Mouse (Mus musculus) kidney, embryonic 14.5 days (tissue): Measurements from ENCODE around the gene Igsf21. TPM values are rescaled to one million over a fixed set of nuclear protein-coding genes. Genes with fewer than 3 reads are reported as not detected.

Experiments
- ATAC-seq: fragments of 200-750 bp; cut with Nextera tagmentation; 2 replicates; pipeline ENCODE4 v1.8.0; 2017; ENCODE audit warnings: moderate number of reproducible peaks, mild to moderate bottlenecking, moderate TSS enrichment, moderate library complexity; ENCODE audit not compliant: low FRiP score, low TSS enrichment
- H3K27ac ChIP-seq: fragments of 300-500 bp; sonication (generic); 2 replicates; pipeline ENCODE4 v1.5.1; 2014; ENCODE audit warnings: low read depth, mild to moderate bottlenecking, low read length, moderate library complexity, mixed read lengths
- H3K27me3 ChIP-seq: fragments of 300-500 bp; sonication (generic); 2 replicates; pipeline ENCODE4 v1.6.1; 2014; ENCODE audit warnings: mild to moderate bottlenecking, low read length; ENCODE audit not compliant: control insufficient read depth, insufficient read depth
- H3K36me3 ChIP-seq: fragments of 300-500 bp; sonication (generic); 2 replicates; pipeline ENCODE4 v1.6.1; 2014; ENCODE audit warnings: low read length, mixed read lengths; ENCODE audit not compliant: control insufficient read depth, insufficient read depth
- H3K4me1 ChIP-seq: fragments of 300-500 bp; sonication (generic); 2 replicates; pipeline ENCODE4 v1.6.1; 2014; ENCODE audit warnings: low read length, mixed read lengths; ENCODE audit not compliant: control insufficient read depth, insufficient read depth
- H3K4me2 ChIP-seq: fragments of 300-500 bp; sonication (generic); replicated peaks from 2 replicates; pipeline ENCODE4 v1.6.1; 2014; ENCODE audit warnings: low read depth, mild to moderate bottlenecking, low read length
- H3K4me3 ChIP-seq: fragments of 300-500 bp; sonication (generic); 2 replicates; pipeline ENCODE4 v1.5.1; 2014; ENCODE audit warnings: mild to moderate bottlenecking, low read length
- H3K9ac ChIP-seq: fragments of 300-500 bp; sonication (generic); 2 replicates; pipeline ENCODE4 v1.6.1; 2014; ENCODE audit warnings: low read depth, mild to moderate bottlenecking, low read length, moderate library complexity
- H3K9me3 ChIP-seq: fragments of 300-500 bp; sonication (generic); 2 replicates; pipeline ENCODE4 v1.6.1; 2016; ENCODE audit warnings: low read length; ENCODE audit not compliant: control insufficient read depth
- WGBS: fragments of 180-500 bp; shearing (Covaris S2); extraction: QIAGEN DNeasy Blood & Tissue Kit; methylation state at CpG from one replicate; pipeline ENCODE4 v1.1.7; 2014; 5-methylcytosine and 5-hydroxymethylcytosine counted together
- polyA plus RNA-seq: library from polyadenylated mRNA; unstranded; fragments of >200 nt; fragmentation: Nextera tagmentation; extraction: Ambion mirVana; gene quantifications from 2 replicates; pipeline ENCODE4 v1.2.1, GENCODE M21; 2014

Gene Igsf21
- polyA plus RNA-seq, 1 experiment from 2014 or later, result 0.91 TPM

DNA sequence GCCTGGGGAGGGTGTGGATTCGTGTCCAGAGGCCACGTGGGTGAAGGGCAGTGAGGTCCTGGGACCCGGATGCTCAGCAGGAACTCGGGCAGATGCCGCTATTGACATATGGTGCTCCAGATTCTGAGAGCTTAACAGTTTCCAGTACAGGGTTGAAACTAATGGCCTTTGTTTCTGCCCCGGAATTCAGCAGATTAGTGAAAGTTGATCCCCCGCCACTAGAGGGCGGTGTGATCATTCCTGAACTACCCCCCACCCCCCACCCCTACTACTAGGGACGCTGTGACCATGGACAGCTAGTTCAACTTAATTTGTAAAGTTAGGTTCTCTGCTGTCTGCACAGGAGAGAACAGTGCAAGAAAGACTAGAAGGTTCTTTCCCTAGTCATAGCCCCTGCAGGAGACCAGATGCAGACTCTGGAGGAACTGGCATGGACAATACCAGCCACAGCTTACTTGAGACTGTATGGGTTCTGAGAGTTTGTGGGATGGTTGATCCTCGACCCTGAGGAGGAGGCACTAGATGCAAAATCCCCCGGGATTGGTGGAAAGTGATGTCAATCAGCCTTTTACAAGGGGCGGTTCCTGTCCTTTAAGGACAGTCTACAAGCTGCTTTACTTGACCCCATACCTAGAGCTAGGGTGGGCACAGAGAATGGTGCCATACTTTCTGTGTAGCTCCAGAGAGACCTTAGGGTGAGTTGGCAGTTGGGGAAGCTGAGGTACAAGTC is 157.7 kb downstream of the Igsf21 start:
- WGBS, result 85% methylated on average over 12 of the region's 12 CpGs
- no peaks in the 10 kb centered on the region for H3K27me3 ChIP-seq
- no peak for ATAC-seq

DNA sequence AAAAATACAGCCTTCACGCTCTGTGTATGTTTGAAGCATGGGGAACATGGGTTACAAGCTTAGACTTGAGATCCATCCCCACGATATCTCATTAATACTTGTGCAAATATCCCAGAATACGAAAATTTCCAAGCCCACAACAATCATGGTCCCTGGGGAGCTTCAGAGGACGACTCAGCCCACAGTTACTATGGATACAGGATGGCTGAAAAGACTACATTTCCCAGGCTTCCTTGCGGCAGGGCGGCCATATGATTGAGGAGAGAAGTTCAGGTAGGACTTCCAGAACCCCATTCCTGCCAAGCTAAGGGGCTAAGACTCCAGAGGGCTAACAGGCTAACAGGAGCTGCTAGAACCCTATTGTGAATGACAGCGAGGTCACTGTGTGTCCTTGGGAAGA is 160.4 kb downstream of the Igsf21 start:
- Histone ChIP-seq H3K4me1 (no peaks in the 10 kb centered on the region), H3K4me3 (no peak overlapping the region), H3K9me3 (no peaks in the 10 kb centered on the region), H3K4me2 (no peak overlapping the region), H3K27ac (no peak overlapping the region), H3K9ac (no peak overlapping the region), H3K27me3 (no peaks in the 10 kb centered on the region), H3K36me3 (no peaks in the 10 kb centered on the region)
- 67% methylated on average over 7 of the region's 7 CpGs for WGBS
- no peak for ATAC-seq

More for the DNA sequence above, 157.7 kb downstream of the Igsf21 start:
- Histone ChIP-seq H3K36me3 (no peaks in the 10 kb centered on the region), H3K4me3 (no peak overlapping the region), H3K27ac (no peak overlapping the region), H3K4me1 (0 out of 2 replicates have a peak, but pooled peaks cover 4% of the 10 kb centered on the region), H3K9ac (no peak overlapping the region), H3K9me3 (no peaks in the 10 kb centered on the region), H3K4me2 (no peak overlapping the region)

GRCm38 (mm10) chr4:140084521-140085011 is 162.0 kb downstream of the Igsf21 start:
- WGBS, result 39% methylated on average over 11 of the region's 11 CpGs

DNA sequence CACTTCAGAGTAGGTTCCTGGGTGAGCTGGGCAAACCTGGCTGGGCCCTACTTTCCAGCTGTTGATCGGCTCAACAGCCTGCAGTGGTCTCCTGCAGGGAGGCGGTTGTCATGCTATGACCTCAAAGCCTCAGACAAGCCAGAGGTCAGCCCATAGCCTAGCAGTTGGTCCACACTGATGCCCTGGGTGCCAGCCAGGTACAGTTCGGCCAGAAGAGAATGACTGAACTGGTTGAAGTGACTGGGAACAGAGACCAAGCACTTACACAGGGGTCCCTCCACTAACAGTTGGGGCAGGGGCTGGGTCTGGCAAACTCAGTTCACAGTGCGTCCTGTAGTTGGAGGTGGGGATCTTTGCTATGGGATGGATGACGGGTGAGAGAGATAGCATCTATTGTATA is 162.5 kb downstream of the Igsf21 start:
- no peaks in the 10 kb centered on the region for H3K36me3 ChIP-seq
- 73% methylated on average over 5 of the region's 5 CpGs for WGBS
- H3K4me3 ChIP-seq, result no peak overlapping the region
- no peak for ATAC-seq
- H3K27ac ChIP-seq, result no peak overlapping the region
- H3K9me3 ChIP-seq, result no peaks in the 10 kb centered on the region
- H3K4me2 ChIP-seq, result no peak overlapping the region
- H3K9ac ChIP-seq, result no peak overlapping the region
- no peaks in the 10 kb centered on the region for H3K4me1 ChIP-seq
- H3K27me3 ChIP-seq, result no peaks in the 10 kb centered on the region

More at GRCm38 (mm10) chr4:140084521-140085011, 162.0 kb downstream of the Igsf21 start:
- no peak overlapping the region for H3K4me2 ChIP-seq
- no peak overlapping the region for H3K4me3 ChIP-seq
- no peaks in the 10 kb centered on the region for H3K27me3 ChIP-seq
- no peak overlapping the region for H3K9ac ChIP-seq
- H3K4me1 ChIP-seq, result no peaks in the 10 kb centered on the region
- H3K9me3 ChIP-seq, result no peaks in the 10 kb centered on the region
- no peak for ATAC-seq
- no peak overlapping the region for H3K27ac ChIP-seq
- no peaks in the 10 kb centered on the region for H3K36me3 ChIP-seq

- no peak overlapping the region for H3K27ac ChIP-seq
- no peak overlapping the region for H3K9ac ChIP-seq
- WGBS, result 84% methylated on average over 5 of the region's 5 CpGs
- H3K4me1 ChIP-seq, result no peaks in the 10 kb centered on the region
- H3K9me3 ChIP-seq, result no peaks in the 10 kb centered on the region
- H3K36me3 ChIP-seq, result no peaks in the 10 kb centered on the region
- H3K4me3 ChIP-seq, result no peak overlapping the region
- no peaks in the 10 kb centered on the region; the same call in 1 of the 2 replicates for H3K27me3 ChIP-seq
- H3K4me2 ChIP-seq, result no peak overlapping the region
- ATAC-seq, result no peak
Observed at GRCm38 (mm10) chr4:140078416-140078815, 168.2 kb downstream of the Igsf21 start.

DNA sequence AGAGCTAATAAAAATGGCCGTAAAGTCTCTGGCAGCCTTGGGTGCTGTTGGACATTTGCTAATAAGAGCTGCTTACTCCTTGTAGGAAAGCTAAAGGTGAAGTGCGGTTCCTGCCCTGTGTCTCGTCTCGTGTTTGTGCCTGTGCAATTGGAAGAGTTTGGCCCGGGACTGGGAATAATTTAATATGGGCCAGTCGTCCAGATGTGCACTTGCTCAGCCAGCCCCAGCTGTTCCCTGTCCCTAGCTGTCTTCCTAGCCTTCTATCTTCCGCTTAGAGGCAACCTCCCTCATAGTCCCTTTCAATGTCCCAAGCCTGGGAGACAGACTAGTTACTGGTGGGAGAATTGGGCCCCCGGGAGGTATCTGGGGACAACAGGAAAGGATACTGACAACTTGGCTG is 169.0 kb downstream of the Igsf21 start:
- no peak overlapping the region for H3K9ac ChIP-seq
- H3K27ac ChIP-seq, result no peak overlapping the region
- H3K36me3 ChIP-seq, result no peaks in the 10 kb centered on the region
- no peaks in the 10 kb centered on the region for H3K9me3 ChIP-seq
- H3K4me1 ChIP-seq, result no peaks in the 10 kb centered on the region
- H3K4me2 ChIP-seq, result no peak overlapping the region
- no peaks in the 10 kb centered on the region; the same call in 1 of the 2 replicates for H3K27me3 ChIP-seq
- no peak for ATAC-seq
- 46% methylated on average over 8 of the region's 8 CpGs for WGBS
- no peak overlapping the region for H3K4me3 ChIP-seq

- Histone ChIP-seq H3K27ac (no peak overlapping the region), H3K9ac (no peak overlapping the region), H3K4me2 (no peak overlapping the region), H3K9me3 (no peaks in the 10 kb centered on the region), H3K36me3 (no peaks in the 10 kb centered on the region), H3K4me3 (no peak overlapping the region), H3K4me1 (no peaks in the 10 kb centered on the region), H3K27me3 (peaks cover under 1% of the 10 kb centered on the region; the same call in 1 of the 2 replicates)
- ATAC-seq, result no peak
- WGBS, result 73% methylated on average over 12 of the region's 12 CpGs
Observed at GRCm38 (mm10) chr4:140076852-140077563, 169.6 kb downstream of the Igsf21 start.

GRCm38 (mm10) chr4:140076428-140076827 is 170.2 kb downstream of the Igsf21 start:
- no peaks in the 10 kb centered on the region for H3K4me1 ChIP-seq
- 77% methylated on average over 6 of the region's 6 CpGs for WGBS
- H3K4me3 ChIP-seq, result no peak overlapping the region
- H3K9ac ChIP-seq, result no peak overlapping the region
- H3K36me3 ChIP-seq, result no peaks in the 10 kb centered on the region
- H3K27ac ChIP-seq, result no peak overlapping the region
- no peak for ATAC-seq
- H3K9me3 ChIP-seq, result no peaks in the 10 kb centered on the region
- no peak overlapping the region for H3K4me2 ChIP-seq
- peaks cover 3% of the 10 kb centered on the region; the same call in 1 of the 2 replicates for H3K27me3 ChIP-seq

- Histone ChIP-seq H3K9me3 (peaks cover 9% of the 10 kb centered on the region; the same call in 1 of the 2 replicates), H3K36me3 (no peaks in the 10 kb centered on the region), H3K9ac (no peak overlapping the region), H3K4me3 (no peak overlapping the region), H3K4me2 (no peak overlapping the region), H3K27me3 (peaks cover 20% of the 10 kb centered on the region), H3K4me1 (no peaks in the 10 kb centered on the region), H3K27ac (no peak overlapping the region)
- ATAC-seq, result no peak
- 31% methylated on average over 17 of the region's 17 CpGs for WGBS
Observed at GRCm38 (mm10) chr4:140071047-140071446, 175.5 kb downstream of the Igsf21 start.
